Mouse (Mus musculus): ENCODE results near the gene Sned1. TPM values are rescaled to one million over a fixed set of nuclear protein-coding genes. Genes with fewer than 3 reads are reported as not detected.
"Not testable (repeated sequence)": the region's sequence is repeated elsewhere in the genome, so short reads cannot be mapped to it uniquely, and the experiment has no call there.

Sned1 gene
- 2.8 and 9.6 TPM in 2 replicates for polyA plus RNA-seq (2014; fragmentation: Nextera tagmentation; extraction: Ambion mirVana)

GRCm38 (mm10) chr1:93235576-93236544 lies at the start of gene Sned1:
TSS of gene Sned1 (plus strand) at chr1:93235841.
- under 1% methylated on average over 91 of the region's 100 CpGs for WGBS
- Histone ChIP-seq H3K4me3 (ENCODE audit: low read depth, low read length) (peak within 1 kb of the TSS; percentile 54), H3K9ac (replicated peaks; ENCODE audit: low read depth, low read length) (peak within 1 kb of the TSS; percentile 58), H3K4me1 (ENCODE audit: control insufficient read depth, insufficient read depth, low read length) (peaks cover 10% of the 10 kb centered on the region; the same call in 1 of the 2 replicates), H3K27me3 (ENCODE audit: control insufficient read depth, insufficient read depth, low read length) (peaks cover 19% of the 10 kb centered on the region), H3K27ac (ENCODE audit: low read depth, low read length) (no peak within 1 kb of the TSS), H3K36me3 (ENCODE audit: control insufficient read depth, insufficient read depth, low read length) (no peaks in the 10 kb centered on the region), H3K9me3 (ENCODE audit: control insufficient read depth, low read length) (no peaks in the 10 kb centered on the region), H3K4me2 (ENCODE audit: low read depth, low read length) (peak within 1 kb of the TSS; percentile 100)
- peak; percentile 85 for ATAC-seq (ENCODE audit: low read depth)

- H3K4me2 ChIP-seq (ENCODE audit: low read depth, low read length), result no peak overlapping the region
- 3% methylated on average over 17 of the region's 17 CpGs for WGBS
- H3K4me3 ChIP-seq (ENCODE audit: low read depth, low read length), result no peak overlapping the region
- no peaks in the 10 kb centered on the region for H3K27me3 ChIP-seq (ENCODE audit: control insufficient read depth, insufficient read depth, low read length)
- no peak overlapping the region for H3K9ac ChIP-seq (replicated peaks; ENCODE audit: low read depth, low read length)
- no peaks in the 10 kb centered on the region for H3K4me1 ChIP-seq (ENCODE audit: control insufficient read depth, insufficient read depth, low read length)
- no peak; the same call in 1 of the 2 replicates for ATAC-seq (ENCODE audit: low read depth)
- H3K9me3 ChIP-seq (ENCODE audit: control insufficient read depth, low read length), result no peaks in the 10 kb centered on the region
- no peak overlapping the region for H3K27ac ChIP-seq (ENCODE audit: low read depth, low read length)
- H3K36me3 ChIP-seq (ENCODE audit: control insufficient read depth, insufficient read depth, low read length), result no peaks in the 10 kb centered on the region
Observed at GRCm38 (mm10) chr1:93190726-93191305, 44.8 kb upstream of the Sned1 start.

- Histone ChIP-seq H3K27me3 (ENCODE audit: control insufficient read depth, insufficient read depth, low read length) (no peaks in the 10 kb centered on the region), H3K9ac (replicated peaks; ENCODE audit: low read depth, low read length) (no peak overlapping the region), H3K4me1 (ENCODE audit: control insufficient read depth, insufficient read depth, low read length) (no peaks in the 10 kb centered on the region), H3K27ac (ENCODE audit: low read depth, low read length) (no peak overlapping the region), H3K36me3 (ENCODE audit: control insufficient read depth, insufficient read depth, low read length) (no peaks in the 10 kb centered on the region), H3K9me3 (ENCODE audit: control insufficient read depth, low read length) (no peaks in the 10 kb centered on the region), H3K4me2 (ENCODE audit: low read depth, low read length) (no peak overlapping the region), H3K4me3 (ENCODE audit: low read depth, low read length) (no peak overlapping the region)
- 89% methylated on average over 3 of the region's 3 CpGs for WGBS
- ATAC-seq (ENCODE audit: low read depth), result no peak
Observed at GRCm38 (mm10) chr1:93194961-93195360, 40.7 kb upstream of the Sned1 start.

GRCm38 (mm10) chr1:93197454-93197853 lies 38.2 kb upstream of the Sned1 start:
- not testable (repeated sequence) for H3K9ac ChIP-seq (replicated peaks; ENCODE audit: low read depth, low read length); H3K27me3 ChIP-seq (ENCODE audit: control insufficient read depth, insufficient read depth, low read length); H3K4me3 ChIP-seq (ENCODE audit: low read depth, low read length); H3K9me3 ChIP-seq (ENCODE audit: control insufficient read depth, low read length); H3K27ac ChIP-seq (ENCODE audit: low read depth, low read length); ATAC-seq (ENCODE audit: low read depth); H3K36me3 ChIP-seq (ENCODE audit: control insufficient read depth, insufficient read depth, low read length); H3K4me2 ChIP-seq (ENCODE audit: low read depth, low read length); H3K4me1 ChIP-seq (ENCODE audit: control insufficient read depth, insufficient read depth, low read length)
- 96% methylated on average over 2 of the region's 2 CpGs for WGBS

GRCm38 (mm10) chr1:93197916-93198315 lies 37.7 kb upstream of the Sned1 start:
- no peaks in the 10 kb centered on the region for H3K9me3 ChIP-seq (ENCODE audit: control insufficient read depth, low read length)
- 84% methylated on average over 3 of the region's 3 CpGs for WGBS
- H3K27ac ChIP-seq (ENCODE audit: low read depth, low read length), result no peak overlapping the region
- no peak overlapping the region for H3K4me2 ChIP-seq (ENCODE audit: low read depth, low read length)
- H3K4me3 ChIP-seq (ENCODE audit: low read depth, low read length), result no peak overlapping the region
- no peaks in the 10 kb centered on the region for H3K27me3 ChIP-seq (ENCODE audit: control insufficient read depth, insufficient read depth, low read length)
- no peak for ATAC-seq (ENCODE audit: low read depth)
- H3K36me3 ChIP-seq (ENCODE audit: control insufficient read depth, insufficient read depth, low read length), result no peaks in the 10 kb centered on the region
- no peaks in the 10 kb centered on the region for H3K4me1 ChIP-seq (ENCODE audit: control insufficient read depth, insufficient read depth, low read length)
- H3K9ac ChIP-seq (replicated peaks; ENCODE audit: low read depth, low read length), result no peak overlapping the region

GRCm38 (mm10) chr1:93206277-93206970 lies 29.2 kb upstream of the Sned1 start:
- Histone ChIP-seq H3K4me2 (ENCODE audit: low read depth, low read length) (no peak overlapping the region), H3K4me3 (ENCODE audit: low read depth, low read length) (no peak overlapping the region), H3K36me3 (ENCODE audit: control insufficient read depth, insufficient read depth, low read length) (no peaks in the 10 kb centered on the region), H3K27ac (ENCODE audit: low read depth, low read length) (no peak overlapping the region), H3K4me1 (ENCODE audit: control insufficient read depth, insufficient read depth, low read length) (no peaks in the 10 kb centered on the region), H3K9ac (replicated peaks; ENCODE audit: low read depth, low read length) (no peak overlapping the region), H3K9me3 (ENCODE audit: control insufficient read depth, low read length) (no peaks in the 10 kb centered on the region), H3K27me3 (ENCODE audit: control insufficient read depth, insufficient read depth, low read length) (no peaks in the 10 kb centered on the region)
- 67% methylated on average over 12 of the region's 12 CpGs for WGBS
- ATAC-seq (ENCODE audit: low read depth), result no peak; the same call in 1 of the 2 replicates

GRCm38 (mm10) chr1:93207536-93208064 lies 28.0 kb upstream of the Sned1 start:
- no peak overlapping the region for H3K4me2 ChIP-seq (ENCODE audit: low read depth, low read length)
- no peak overlapping the region for H3K27ac ChIP-seq (ENCODE audit: low read depth, low read length)
- no peak overlapping the region for H3K9ac ChIP-seq (replicated peaks; ENCODE audit: low read depth, low read length)
- no peaks in the 10 kb centered on the region for H3K9me3 ChIP-seq (ENCODE audit: control insufficient read depth, low read length)
- ATAC-seq (ENCODE audit: low read depth), result no peak
- H3K4me1 ChIP-seq (ENCODE audit: control insufficient read depth, insufficient read depth, low read length), result no peaks in the 10 kb centered on the region
- no peak overlapping the region for H3K4me3 ChIP-seq (ENCODE audit: low read depth, low read length)
- no peaks in the 10 kb centered on the region for H3K36me3 ChIP-seq (ENCODE audit: control insufficient read depth, insufficient read depth, low read length)
- 82% methylated on average over 4 of the region's 4 CpGs for WGBS
- H3K27me3 ChIP-seq (ENCODE audit: control insufficient read depth, insufficient read depth, low read length), result no peaks in the 10 kb centered on the region

DNA sequence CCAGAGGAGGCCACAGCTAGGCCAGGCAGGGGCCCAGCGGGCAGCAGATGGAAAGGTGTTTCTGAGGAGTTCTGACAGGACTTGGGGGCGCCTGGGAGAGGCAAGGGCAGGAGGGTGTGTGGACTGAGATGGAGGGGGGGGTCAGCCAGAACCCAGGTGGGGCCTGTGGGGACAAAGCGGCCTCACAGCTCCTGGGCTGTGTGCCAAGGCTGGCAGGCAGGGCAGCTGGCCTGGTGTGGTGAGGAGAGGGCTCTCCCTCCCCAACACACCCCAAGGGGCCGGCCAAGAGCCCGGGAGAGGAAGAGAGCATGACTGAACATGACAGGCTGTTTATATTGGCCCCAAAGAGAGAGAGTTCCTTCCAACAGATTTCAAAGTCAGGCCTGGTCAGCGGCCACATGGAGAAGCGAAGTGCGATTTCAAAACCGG lies 25.4 kb upstream of the Sned1 start:
- ATAC-seq (ENCODE audit: low read depth), result peak; percentile 52; the same call in 1 of the 2 replicates
- H3K27me3 ChIP-seq (ENCODE audit: control insufficient read depth, insufficient read depth, low read length), result no peaks in the 10 kb centered on the region
- no peak overlapping the region for H3K27ac ChIP-seq (ENCODE audit: low read depth, low read length)
- no peak overlapping the region for H3K4me3 ChIP-seq (ENCODE audit: low read depth, low read length)
- no peaks in the 10 kb centered on the region for H3K4me1 ChIP-seq (ENCODE audit: control insufficient read depth, insufficient read depth, low read length)
- 27% methylated on average over 9 of the region's 9 CpGs for WGBS
- H3K4me2 ChIP-seq (ENCODE audit: low read depth, low read length), result no peak overlapping the region
- no peak overlapping the region for H3K9ac ChIP-seq (replicated peaks; ENCODE audit: low read depth, low read length)
- H3K36me3 ChIP-seq (ENCODE audit: control insufficient read depth, insufficient read depth, low read length), result no peaks in the 10 kb centered on the region
- no peaks in the 10 kb centered on the region for H3K9me3 ChIP-seq (ENCODE audit: control insufficient read depth, low read length)
